Mouse (Mus musculus): ENCODE measurements at regions not wholly inside any gene's neighbourhood (a gene's known extent, or its start where the extent isn't known, plus 50 kb on each side); places are given as distances from the start of the nearest gene placed in this dataset.

GRCm38 (mm10) chr7:73144846-73145245 is 230.5 kb upstream of the Rgma start:
- Histone ChIP-seq H3K4me3 (ENCODE audit: control insufficient read depth in 1 of 2, insufficient read depth in 1 of 2, low read depth in 1 of 2, low read length in 2 of 2) (no peak overlapping the region), H3K36me3 (ENCODE audit: control insufficient read depth, insufficient read depth, low read length) (no peaks in the 10 kb centered on the region), H3K27ac (replicated peaks in 1 of 2; ENCODE audit: control insufficient read depth in 1 of 2, insufficient read depth in 1 of 2, low read depth in 2 of 2, low read length in 2 of 2) (no peak overlapping the region), H3K27me3 (ENCODE audit: control insufficient read depth, insufficient read depth, low read length) (peaks cover 14% of the 10 kb centered on the region), H3K9me3 (ENCODE audit: control insufficient read depth, low read length) (no peaks in the 10 kb centered on the region), H3K4me1 (ENCODE audit: control insufficient read depth in 2 of 2, insufficient read depth in 2 of 2, low read length in 2 of 2) (no peaks in the 10 kb centered on the region), H3K9ac (ENCODE audit: low read length) (no peak overlapping the region), H3K4me2 (ENCODE audit: low read length) (no peak overlapping the region)
- WGBS, result 42% methylated on average over 4 of the region's 4 CpGs
- no peak for ATAC-seq (ENCODE audit: insufficient number of reproducible peaks, insufficient read depth, low FRiP score, low read depth)

- Histone ChIP-seq H3K27ac (replicated peaks in 1 of 2; ENCODE audit: control insufficient read depth in 1 of 2, insufficient read depth in 1 of 2, low read depth in 2 of 2, low read length in 2 of 2) (no peak overlapping the region), H3K9me3 (ENCODE audit: control insufficient read depth, low read length) (no peaks in the 10 kb centered on the region), H3K36me3 (ENCODE audit: control insufficient read depth, insufficient read depth, low read length) (no peaks in the 10 kb centered on the region), H3K4me3 (ENCODE audit: control insufficient read depth in 1 of 2, insufficient read depth in 1 of 2, low read depth in 1 of 2, low read length in 2 of 2) (no peak overlapping the region), H3K9ac (ENCODE audit: low read length) (no peak overlapping the region), H3K4me1 (ENCODE audit: control insufficient read depth in 2 of 2, insufficient read depth in 2 of 2, low read length in 2 of 2) (no peaks in the 10 kb centered on the region), H3K27me3 (ENCODE audit: control insufficient read depth, insufficient read depth, low read length) (peaks cover 5% of the 10 kb centered on the region; the same call in 1 of the 2 replicates), H3K4me2 (ENCODE audit: low read length) (no peak overlapping the region)
- ATAC-seq (ENCODE audit: insufficient number of reproducible peaks, insufficient read depth, low FRiP score, low read depth), result no peak
These were observed 228.1 kb upstream of the Rgma start for GRCm38 (mm10) chr7:73147251-73147650.

GRCm38 (mm10) chr7:73150436-73150835 is 224.9 kb upstream of the Rgma start:
- Histone ChIP-seq H3K4me1 (ENCODE audit: control insufficient read depth in 2 of 2, insufficient read depth in 2 of 2, low read length in 2 of 2) (no peaks in the 10 kb centered on the region), H3K36me3 (ENCODE audit: control insufficient read depth, insufficient read depth, low read length) (no peaks in the 10 kb centered on the region), H3K27ac (replicated peaks in 1 of 2; ENCODE audit: control insufficient read depth in 1 of 2, insufficient read depth in 1 of 2, low read depth in 2 of 2, low read length in 2 of 2) (no peak overlapping the region), H3K9me3 (ENCODE audit: control insufficient read depth, low read length) (no peaks in the 10 kb centered on the region), H3K4me3 (ENCODE audit: control insufficient read depth in 1 of 2, insufficient read depth in 1 of 2, low read depth in 1 of 2, low read length in 2 of 2) (no peak overlapping the region), H3K9ac (ENCODE audit: low read length) (no peak overlapping the region), H3K27me3 (ENCODE audit: control insufficient read depth, insufficient read depth, low read length) (0 out of 2 replicates have a peak, but pooled peaks cover 2% of the 10 kb centered on the region), H3K4me2 (ENCODE audit: low read length) (no peak overlapping the region)
- 64% methylated on average over 7 of the region's 7 CpGs for WGBS
- ATAC-seq (ENCODE audit: insufficient number of reproducible peaks, insufficient read depth, low FRiP score, low read depth), result no peak

- Histone ChIP-seq H3K4me2 (ENCODE audit: low read length) (no peak overlapping the region), H3K27ac (replicated peaks in 1 of 2; ENCODE audit: control insufficient read depth in 1 of 2, insufficient read depth in 1 of 2, low read depth in 2 of 2, low read length in 2 of 2) (no peak overlapping the region), H3K4me3 (ENCODE audit: control insufficient read depth in 1 of 2, insufficient read depth in 1 of 2, low read depth in 1 of 2, low read length in 2 of 2) (no peak overlapping the region), H3K9me3 (ENCODE audit: control insufficient read depth, low read length) (no peaks in the 10 kb centered on the region), H3K4me1 (ENCODE audit: control insufficient read depth in 2 of 2, insufficient read depth in 2 of 2, low read length in 2 of 2) (no peaks in the 10 kb centered on the region), H3K27me3 (ENCODE audit: control insufficient read depth, insufficient read depth, low read length) (0 out of 2 replicates have a peak, but pooled peaks cover 2% of the 10 kb centered on the region), H3K36me3 (ENCODE audit: control insufficient read depth, insufficient read depth, low read length) (no peaks in the 10 kb centered on the region), H3K9ac (ENCODE audit: low read length) (no peak overlapping the region)
- no peak for ATAC-seq (ENCODE audit: insufficient number of reproducible peaks, insufficient read depth, low FRiP score, low read depth)
- 68% methylated on average over 14 of the region's 15 CpGs for WGBS
These were observed 223.5 kb upstream of the Rgma start for GRCm38 (mm10) chr7:73151586-73152467.

- ATAC-seq (ENCODE audit: insufficient number of reproducible peaks, insufficient read depth, low FRiP score, low read depth), result no peak
- H3K4me3 ChIP-seq (ENCODE audit: control insufficient read depth in 1 of 2, insufficient read depth in 1 of 2, low read depth in 1 of 2, low read length in 2 of 2), result no peak overlapping the region
- no peak overlapping the region for H3K27ac ChIP-seq (replicated peaks in 1 of 2; ENCODE audit: control insufficient read depth in 1 of 2, insufficient read depth in 1 of 2, low read depth in 2 of 2, low read length in 2 of 2)
- no peaks in the 10 kb centered on the region for H3K9me3 ChIP-seq (ENCODE audit: control insufficient read depth, low read length)
- no peaks in the 10 kb centered on the region for H3K27me3 ChIP-seq (ENCODE audit: control insufficient read depth, insufficient read depth, low read length)
- 89% methylated on average over 1 of the region's 1 CpGs for WGBS
- no peak overlapping the region for H3K4me2 ChIP-seq (ENCODE audit: low read length)
- no peaks in the 10 kb centered on the region for H3K4me1 ChIP-seq (ENCODE audit: control insufficient read depth in 2 of 2, insufficient read depth in 2 of 2, low read length in 2 of 2)
- H3K9ac ChIP-seq (ENCODE audit: low read length), result no peak overlapping the region
- H3K36me3 ChIP-seq (ENCODE audit: control insufficient read depth, insufficient read depth, low read length), result no peaks in the 10 kb centered on the region
These were observed 221.6 kb upstream of the Rgma start for GRCm38 (mm10) chr7:73153668-73154067.

GRCm38 (mm10) chr7:73158833-73159232 is 216.5 kb upstream of the Rgma start:
- ATAC-seq (ENCODE audit: insufficient number of reproducible peaks, insufficient read depth, low FRiP score, low read depth), result no peak
- Histone ChIP-seq H3K36me3 (ENCODE audit: control insufficient read depth, insufficient read depth, low read length) (no peaks in the 10 kb centered on the region), H3K9me3 (ENCODE audit: control insufficient read depth, low read length) (no peaks in the 10 kb centered on the region), H3K4me1 (ENCODE audit: control insufficient read depth in 2 of 2, insufficient read depth in 2 of 2, low read length in 2 of 2) (no peaks in the 10 kb centered on the region), H3K4me2 (ENCODE audit: low read length) (no peak overlapping the region), H3K4me3 (ENCODE audit: control insufficient read depth in 1 of 2, insufficient read depth in 1 of 2, low read depth in 1 of 2, low read length in 2 of 2) (no peak overlapping the region), H3K27ac (replicated peaks in 1 of 2; ENCODE audit: control insufficient read depth in 1 of 2, insufficient read depth in 1 of 2, low read depth in 2 of 2, low read length in 2 of 2) (no peak overlapping the region), H3K27me3 (ENCODE audit: control insufficient read depth, insufficient read depth, low read length) (no peaks in the 10 kb centered on the region), H3K9ac (ENCODE audit: low read length) (no peak overlapping the region)
- WGBS, result 89% methylated on average over 5 of the region's 5 CpGs

GRCm38 (mm10) chr7:73160968-73161367 is 214.3 kb upstream of the Rgma start:
- Histone ChIP-seq H3K4me2 (ENCODE audit: low read length) (no peak overlapping the region), H3K27ac (replicated peaks in 1 of 2; ENCODE audit: control insufficient read depth in 1 of 2, insufficient read depth in 1 of 2, low read depth in 2 of 2, low read length in 2 of 2) (no peak overlapping the region), H3K4me1 (ENCODE audit: control insufficient read depth in 2 of 2, insufficient read depth in 2 of 2, low read length in 2 of 2) (no peaks in the 10 kb centered on the region), H3K27me3 (ENCODE audit: control insufficient read depth, insufficient read depth, low read length) (no peaks in the 10 kb centered on the region), H3K9me3 (ENCODE audit: control insufficient read depth, low read length) (no peaks in the 10 kb centered on the region), H3K9ac (ENCODE audit: low read length) (no peak overlapping the region), H3K4me3 (ENCODE audit: control insufficient read depth in 1 of 2, insufficient read depth in 1 of 2, low read depth in 1 of 2, low read length in 2 of 2) (no peak overlapping the region), H3K36me3 (ENCODE audit: control insufficient read depth, insufficient read depth, low read length) (no peaks in the 10 kb centered on the region)
- ATAC-seq (ENCODE audit: insufficient number of reproducible peaks, insufficient read depth, low FRiP score, low read depth), result no peak
- WGBS, result 68% methylated on average over 8 of the region's 8 CpGs

- no peak for ATAC-seq (ENCODE audit: insufficient number of reproducible peaks, insufficient read depth, low FRiP score, low read depth)
- Histone ChIP-seq H3K4me3 (ENCODE audit: control insufficient read depth in 1 of 2, insufficient read depth in 1 of 2, low read depth in 1 of 2, low read length in 2 of 2) (no peak overlapping the region), H3K36me3 (ENCODE audit: control insufficient read depth, insufficient read depth, low read length) (no peaks in the 10 kb centered on the region), H3K4me1 (ENCODE audit: control insufficient read depth in 2 of 2, insufficient read depth in 2 of 2, low read length in 2 of 2) (no peaks in the 10 kb centered on the region), H3K9ac (ENCODE audit: low read length) (no peak overlapping the region), H3K9me3 (ENCODE audit: control insufficient read depth, low read length) (no peaks in the 10 kb centered on the region), H3K4me2 (ENCODE audit: low read length) (no peak overlapping the region), H3K27ac (replicated peaks in 1 of 2; ENCODE audit: control insufficient read depth in 1 of 2, insufficient read depth in 1 of 2, low read depth in 2 of 2, low read length in 2 of 2) (no peak overlapping the region), H3K27me3 (ENCODE audit: control insufficient read depth, insufficient read depth, low read length) (no peaks in the 10 kb centered on the region)
- 62% methylated on average over 5 of the region's 5 CpGs for WGBS
These were observed 211.6 kb upstream of the Rgma start for GRCm38 (mm10) chr7:73163687-73164086.

All from heart, embryonic 14.5 days (tissue).